Mouse (Mus musculus) bone marrow, adult 2 months (tissue): ENCODE measurements around the gene Mast3. TPM values are rescaled to one million over a fixed set of nuclear protein-coding genes. Genes with fewer than 3 reads are reported as not detected.
A peak's percentile ranks its signal among the peaks of the same experiment; 100 is the strongest.

ENCODE experiments used
- H3K27ac ChIP-seq: fragments of 200-500 bp; 2 replicates; pipeline ENCODE4 v1.5.1; 2012; ENCODE audit warnings: low read depth, mild to moderate bottlenecking, control low read depth, inconsistent platforms, low read length; ENCODE audit not compliant: control insufficient read depth, poor library complexity, insufficient read depth
- H3K4me1 ChIP-seq: fragments of 200-500 bp; 2 replicates; pipeline ENCODE4 v1.6.1; 2011; ENCODE audit warnings: low read length; ENCODE audit not compliant: control insufficient read depth, insufficient read depth
- H3K4me3 ChIP-seq: fragments of 200-500 bp; replicated peaks from 2 replicates; pipeline ENCODE3; 2011; ENCODE audit warnings: mild to moderate bottlenecking, low read depth, low read length, control low read depth; ENCODE audit not compliant: control insufficient read depth
- CTCF ChIP-seq: fragments of 200-500 bp; IDR thresholded peaks from 2 replicates; pipeline ENCODE4 v1.5.1; 2011; ENCODE audit warnings: low read length, control low read depth; ENCODE audit not compliant: control insufficient read depth, insufficient read depth
- POLR2A ChIP-seq: fragments of 200-500 bp; IDR thresholded peaks from 2 replicates; pipeline ENCODE4 v1.6.1; 2011; ENCODE audit warnings: low read depth, mild to moderate bottlenecking, control low read depth, low read length, borderline replicate concordance; ENCODE audit not compliant: control insufficient read depth
- WGBS: fragments of 180-500 bp; shearing (Covaris S2); methylation state at CpG from one replicate; pipeline ENCODE4 v1.1.7; 2018; 5-methylcytosine and 5-hydroxymethylcytosine counted together
- polyA plus RNA-seq: library from polyadenylated mRNA; stranded (reverse); fragments of >200 nt; gene quantifications from 2 replicates; pipeline ENCODE4 v1.2.4, GENCODE M21; 2011; ENCODE audit warnings: low replicate concordance; ENCODE audit not compliant: missing spikeins, insufficient read depth, insufficient read length

Gene Mast3
- polyA plus RNA-seq, 1 experiment = 70.7 TPM

DNA sequence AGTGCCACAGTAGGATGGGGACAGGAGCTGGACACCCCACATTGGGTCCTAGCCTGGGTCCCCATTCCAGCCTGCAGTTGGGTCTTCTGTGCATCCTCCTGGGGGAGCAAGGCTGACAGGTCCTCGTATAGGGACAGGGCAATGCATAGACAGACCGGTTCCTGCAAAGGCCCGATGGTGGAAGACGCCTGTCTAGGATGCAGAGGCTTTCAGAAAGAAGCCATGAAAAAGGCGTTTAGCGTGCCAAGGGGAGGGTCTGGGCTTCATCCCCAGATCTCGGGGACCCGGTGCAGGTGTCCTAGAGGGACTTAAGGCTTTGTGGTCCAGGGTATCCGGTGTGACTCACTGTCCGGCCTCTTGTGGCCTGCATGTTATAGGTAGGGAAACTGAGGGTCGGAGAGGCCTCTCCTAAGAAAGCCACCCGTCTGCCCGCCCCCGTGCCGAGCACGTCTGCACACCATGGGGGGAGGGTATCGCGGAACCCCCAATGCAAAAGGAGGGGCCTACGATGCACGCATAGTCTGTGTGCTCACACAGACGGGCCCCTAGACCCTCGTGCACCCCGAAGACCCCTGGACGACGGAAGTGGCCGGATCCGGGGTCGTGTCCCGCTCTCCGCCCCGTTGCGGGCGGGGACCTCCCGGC is 28.9 kb downstream of the Mast3 start:
- TF ChIP-seq CTCF = no peak
- no peak for TF ChIP-seq POLR2A
- H3K4me1 ChIP-seq = peaks cover 3% of the 10 kb centered on the region; the same call in 1 of the 2 replicates
- 3% methylated on average over 34 of the region's 34 CpGs for whole genome bisulfite sequencing
- peak overlapping the region; percentile 71 for H3K27ac ChIP-seq
- peak overlapping the region; percentile 71 for H3K4me3 ChIP-seq

GRCm38 (mm10) chr8:70775227-70775626 is 29.6 kb downstream of the Mast3 start:
- 85% methylated on average over 5 of the region's 5 CpGs for WGBS
- Histone ChIP-seq H3K4me1 (peaks cover 3% of the 10 kb centered on the region; the same call in 1 of the 2 replicates), H3K27ac (no peak overlapping the region), H3K4me3 (no peak overlapping the region)
- no peak for TF ChIP-seq CTCF
- no peak for TF ChIP-seq POLR2A

DNA sequence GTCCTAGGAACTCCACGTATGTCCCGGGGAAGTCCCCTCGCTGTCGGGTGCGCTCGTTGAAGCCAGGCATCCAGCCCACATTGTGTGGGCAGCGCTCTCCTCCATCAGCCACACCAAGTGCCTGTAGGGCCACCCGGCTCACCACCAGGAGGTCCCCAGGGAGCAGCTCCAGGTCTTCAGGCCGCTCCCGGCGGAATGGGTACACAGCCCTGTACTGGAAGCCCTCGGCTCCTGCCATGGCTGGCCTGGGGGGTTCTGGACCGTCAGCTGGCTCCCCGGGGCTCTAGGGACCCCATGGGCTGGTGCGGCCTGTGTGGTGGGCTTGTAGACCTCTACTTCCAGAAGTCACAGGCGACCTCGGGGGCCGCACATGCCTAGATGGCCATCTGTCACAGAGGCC is 30.1 kb downstream of the Mast3 start:
- H3K4me1 ChIP-seq = peaks cover 3% of the 10 kb centered on the region; the same call in 1 of the 2 replicates
- no peak overlapping the region for H3K27ac ChIP-seq
- no peak overlapping the region for H3K4me3 ChIP-seq
- 90% methylated on average over 18 of the region's 18 CpGs for WGBS
- TF ChIP-seq CTCF = no peak
- no peak for TF ChIP-seq POLR2A

- peaks cover 6% of the 10 kb centered on the region for H3K4me1 ChIP-seq
- 55% methylated on average over 9 of the region's 9 CpGs for WGBS
Observed at GRCm38 (mm10) chr8:70773833-70774232, 31.0 kb downstream of the Mast3 start.

GRCm38 (mm10) chr8:70773410-70773809 is 31.4 kb downstream of the Mast3 start:
- no peak for TF ChIP-seq CTCF
- Histone ChIP-seq H3K27ac (no peak overlapping the region), H3K4me3 (no peak overlapping the region), H3K4me1 (peaks cover 10% of the 10 kb centered on the region)
- 82% methylated on average over 5 of the region's 5 CpGs for WGBS

More at GRCm38 (mm10) chr8:70773833-70774232, 31.0 kb downstream of the Mast3 start:
- TF ChIP-seq POLR2A = no peak
- TF ChIP-seq CTCF = no peak
- no peak overlapping the region for H3K27ac ChIP-seq
- no peak overlapping the region for H3K4me3 ChIP-seq

DNA sequence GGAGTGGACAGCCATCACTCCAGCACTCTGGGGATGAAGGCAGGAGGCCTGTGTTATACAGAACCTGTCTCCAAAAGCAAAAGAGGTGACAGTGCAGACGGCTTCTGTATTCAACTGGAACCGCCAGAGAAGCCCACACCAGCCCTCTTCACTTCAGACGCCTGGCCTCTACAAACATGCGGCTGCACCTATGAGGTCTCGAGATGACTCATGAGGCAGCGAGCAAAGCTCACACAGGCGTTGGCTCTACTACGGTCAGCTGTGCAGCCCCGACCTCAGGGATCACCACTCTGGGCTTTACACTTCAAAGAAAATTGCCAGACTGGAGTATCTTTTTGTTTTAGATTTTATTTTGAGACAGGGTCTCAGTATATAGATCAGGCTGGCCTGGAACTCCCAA is 32.0 kb downstream of the Mast3 start:
- Histone ChIP-seq H3K4me3 (no peak overlapping the region), H3K4me1 (peaks cover 10% of the 10 kb centered on the region), H3K27ac (no peak overlapping the region)
- 93% methylated on average over 9 of the region's 9 CpGs for WGBS
- no peak for TF ChIP-seq CTCF
- TF ChIP-seq POLR2A = no peak

- Histone ChIP-seq H3K4me3 (no peak overlapping the region), H3K4me1 (peaks cover 11% of the 10 kb centered on the region), H3K27ac (no peak overlapping the region; the same call in 1 of the 2 replicates)
- 88% methylated on average over 13 of the region's 13 CpGs for WGBS
- peak; percentile 21; the same call in 1 of the 2 replicates for TF ChIP-seq POLR2A
- 0 out of 2 replicates have a peak, but pooled peaks have one; percentile 0 for TF ChIP-seq CTCF
Observed at GRCm38 (mm10) chr8:70772075-70772474, 32.8 kb downstream of the Mast3 start.

GRCm38 (mm10) chr8:70771217-70771616 is 33.6 kb downstream of the Mast3 start:
- TF ChIP-seq CTCF (no peak), POLR2A (no peak)
- peaks cover 16% of the 10 kb centered on the region for H3K4me1 ChIP-seq
- WGBS = 60% methylated on average over 7 of the region's 7 CpGs

More at GRCm38 (mm10) chr8:70771217-70771616, 33.6 kb downstream of the Mast3 start:
- no peak overlapping the region for H3K4me3 ChIP-seq
- no peak overlapping the region for H3K27ac ChIP-seq
